Mouse (Mus musculus) cerebellum, postnatal 10 days (tissue): ENCODE data around the gene Rasgef1b.

Experiments
- DNase-seq, 2 experiments: peaks; one replicate each; pipeline ENCODE4 v3.0.0; 2021; ENCODE audit warnings: mixed read lengths in 2 of 2

Rasgef1b gene

GRCm38 (mm10) chr5:99541321-99541895 lies 187.5 kb downstream of the Rasgef1b start:
- DNase-seq, result peak; percentile 93 to 97

- DNase-seq, result peak; percentile 83 to 91
Measured at GRCm38 (mm10) chr5:99533416-99533815, 195.4 kb downstream of the Rasgef1b start.

- DNase-seq, result no peak
Measured at GRCm38 (mm10) chr5:99526797-99527201, 202.1 kb downstream of the Rasgef1b start.

- DNase-seq, result no peak
Measured at GRCm38 (mm10) chr5:99525649-99526048, 203.2 kb downstream of the Rasgef1b start.

DNA sequence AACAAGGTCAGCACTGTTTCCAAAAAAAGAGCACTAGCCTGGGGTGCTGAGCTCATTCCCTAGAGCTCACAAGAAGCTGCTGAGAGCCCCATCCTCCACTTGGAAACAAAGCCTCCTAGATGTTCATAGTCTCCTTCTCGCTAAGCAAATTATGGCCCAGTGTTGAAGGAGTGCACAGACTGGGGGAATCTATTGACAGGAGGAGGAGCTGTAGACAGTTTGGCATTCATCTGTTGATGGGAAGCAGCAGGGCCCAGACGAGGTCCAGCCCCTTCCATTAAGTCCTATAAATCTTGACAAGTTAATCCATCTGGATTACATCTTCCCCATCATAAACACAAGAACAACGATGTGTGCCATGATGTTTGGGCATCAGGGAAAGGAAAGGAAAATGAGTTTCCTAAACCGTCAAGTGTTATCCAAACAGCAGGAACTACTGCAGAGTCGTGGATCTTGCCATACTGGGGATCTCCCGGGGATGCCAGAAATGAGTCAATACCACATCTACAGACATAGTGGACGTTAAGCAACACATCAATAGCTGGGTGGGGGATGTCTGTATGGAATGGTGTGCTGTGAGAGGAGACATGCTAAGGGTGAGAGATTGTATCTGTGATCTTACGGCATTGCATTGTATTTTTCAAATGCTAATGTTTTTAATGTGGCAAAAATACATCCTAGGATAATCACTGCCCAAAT lies 206.1 kb downstream of the Rasgef1b start:
- DNase-seq, result no peak

DNA sequence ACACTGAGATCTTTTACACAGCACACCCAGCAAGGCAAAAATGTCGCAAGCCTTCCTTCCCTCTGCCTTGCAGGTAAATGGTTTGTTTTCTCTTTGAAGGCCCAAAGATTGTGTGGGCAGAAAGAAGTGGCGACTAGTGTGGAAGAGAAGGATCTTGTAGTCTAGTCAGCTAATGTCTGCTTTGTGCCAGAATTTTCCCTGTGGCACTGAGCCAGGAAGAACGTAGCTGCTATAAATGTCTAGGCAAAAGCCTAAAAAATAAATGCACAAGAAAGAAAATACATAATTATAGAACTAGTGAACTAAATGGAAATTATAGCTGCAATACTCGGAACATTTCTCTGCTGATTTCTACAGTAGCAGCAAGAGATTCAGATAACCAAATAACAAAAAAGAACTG lies 207.5 kb downstream of the Rasgef1b start:
- peak; percentile 47 to 51 for DNase-seq

DNA sequence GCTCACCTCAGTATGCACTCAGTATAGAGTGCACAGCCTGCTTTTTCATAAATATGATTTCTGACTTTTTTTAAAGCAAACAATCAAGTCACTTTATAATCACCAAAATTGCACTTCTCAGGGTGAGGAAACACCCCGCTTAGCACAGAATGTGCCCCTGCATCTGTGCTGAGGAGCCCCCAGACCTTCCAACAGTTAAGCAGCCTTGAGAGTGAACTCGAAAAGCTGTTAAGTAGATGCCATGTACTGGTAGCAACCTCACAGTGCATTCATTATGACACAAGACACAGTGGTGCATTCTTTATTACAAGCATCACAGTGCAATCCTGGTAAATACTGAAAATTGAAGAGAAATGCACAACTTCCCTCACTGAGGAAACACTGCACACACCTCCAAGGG lies 209.3 kb downstream of the Rasgef1b start:
- no peak for DNase-seq

DNA sequence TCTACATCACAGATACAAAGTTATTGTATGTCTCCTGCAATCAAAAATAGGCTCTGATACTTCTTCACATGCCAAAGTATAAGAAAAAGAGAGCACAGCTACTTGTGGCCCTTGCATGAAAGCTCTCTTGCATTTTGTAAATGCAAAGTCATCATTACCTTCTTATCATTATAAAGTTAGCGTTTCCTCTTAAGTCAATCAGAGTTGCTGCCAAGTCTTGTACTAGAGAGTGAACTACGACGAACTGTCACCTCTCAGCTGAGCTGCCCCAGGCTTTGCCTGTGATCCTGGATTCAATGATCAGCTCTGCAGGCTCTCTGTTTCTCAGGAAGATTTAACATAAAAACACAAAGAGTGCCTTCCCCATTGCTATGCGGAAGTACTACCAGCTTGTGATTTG lies 209.8 kb downstream of the Rasgef1b start:
- no peak for DNase-seq

DNA sequence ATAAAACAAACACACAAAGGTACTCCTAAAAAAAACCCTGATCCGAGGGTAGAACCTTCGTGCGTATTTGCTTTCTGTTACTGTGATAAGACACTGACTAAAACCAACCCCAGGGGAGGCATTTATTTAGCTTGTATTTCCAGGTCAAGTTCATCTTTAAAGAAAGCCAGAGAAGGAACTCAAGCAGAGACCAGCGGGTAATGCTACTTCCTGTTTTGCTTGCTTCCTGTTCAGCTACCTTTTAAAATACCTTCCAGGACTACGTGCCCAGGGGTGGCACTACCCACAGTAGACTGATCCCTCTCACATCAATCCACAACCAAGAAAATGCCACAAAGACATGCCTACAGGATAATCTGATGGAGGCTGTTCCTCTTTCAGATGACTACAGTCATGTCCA lies 212.7 kb downstream of the Rasgef1b start:
- no peak for DNase-seq

GRCm38 (mm10) chr5:99515764-99516163 lies 213.1 kb downstream of the Rasgef1b start:
- DNase-seq, result no peak

DNA sequence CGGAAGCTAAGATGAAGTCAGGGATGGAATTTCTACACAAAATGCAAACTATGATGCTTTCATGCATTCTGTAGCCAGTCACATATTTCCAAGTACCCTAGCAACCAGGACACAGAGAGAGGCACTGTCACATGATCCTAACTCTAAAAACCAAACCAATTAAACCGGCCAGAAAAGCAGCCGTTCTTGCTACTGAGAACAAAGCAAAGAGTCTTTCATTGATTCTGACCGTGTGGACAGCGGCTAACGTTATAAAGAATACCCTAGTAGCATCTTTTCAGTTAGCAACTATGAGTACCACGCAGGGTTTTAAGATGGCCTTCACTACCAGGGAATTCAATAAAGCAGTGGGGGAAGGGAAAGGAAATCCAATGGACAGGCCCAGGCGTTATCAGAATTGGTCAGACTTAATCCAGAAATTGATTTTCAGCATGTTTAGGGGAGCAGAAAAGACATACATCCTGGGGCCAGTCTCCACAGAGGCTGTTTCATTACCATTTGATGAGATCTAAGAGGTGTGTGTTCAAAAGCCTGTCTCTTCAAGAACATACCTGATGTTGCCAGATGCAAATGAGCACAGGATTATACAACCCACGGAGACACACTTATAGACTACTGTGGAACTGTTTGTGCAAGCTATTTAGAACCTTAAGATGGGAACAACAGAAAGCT lies 215.5 kb downstream of the Rasgef1b start:
- DNase-seq, result no peak

- no peak for DNase-seq
Measured at GRCm38 (mm10) chr5:99511081-99511480, 217.8 kb downstream of the Rasgef1b start.

- no peak for DNase-seq
Measured at GRCm38 (mm10) chr5:99506109-99506508, 222.8 kb downstream of the Rasgef1b start.

GRCm38 (mm10) chr5:99504349-99504830 lies 224.5 kb downstream of the Rasgef1b start:
- DNase-seq, result peak; percentile 90 to 92

DNA sequence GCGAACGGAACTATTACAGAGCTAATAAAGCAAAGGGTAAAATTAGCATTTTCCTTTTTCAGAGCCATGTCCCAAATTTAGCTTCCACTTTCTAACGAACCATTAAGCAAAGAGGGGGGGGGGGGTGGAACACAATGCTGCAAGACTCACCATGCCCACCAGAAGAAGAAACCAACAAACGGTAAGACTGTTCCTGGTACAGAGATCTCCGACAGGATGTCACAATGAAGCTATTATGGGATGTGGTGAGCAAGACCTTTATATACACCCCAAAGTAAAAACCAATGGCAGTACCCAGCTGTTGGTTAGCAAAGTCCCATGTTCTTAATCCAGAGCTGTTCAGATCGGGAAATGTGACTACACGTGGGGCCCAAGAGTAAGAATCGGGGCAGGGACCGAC lies 226.2 kb downstream of the Rasgef1b start:
- DNase-seq, result no peak

GRCm38 (mm10) chr5:99499404-99500089 lies 229.3 kb downstream of the Rasgef1b start:
- DNase-seq, result peak in 1 of 2 experiments; percentile 22

DNA sequence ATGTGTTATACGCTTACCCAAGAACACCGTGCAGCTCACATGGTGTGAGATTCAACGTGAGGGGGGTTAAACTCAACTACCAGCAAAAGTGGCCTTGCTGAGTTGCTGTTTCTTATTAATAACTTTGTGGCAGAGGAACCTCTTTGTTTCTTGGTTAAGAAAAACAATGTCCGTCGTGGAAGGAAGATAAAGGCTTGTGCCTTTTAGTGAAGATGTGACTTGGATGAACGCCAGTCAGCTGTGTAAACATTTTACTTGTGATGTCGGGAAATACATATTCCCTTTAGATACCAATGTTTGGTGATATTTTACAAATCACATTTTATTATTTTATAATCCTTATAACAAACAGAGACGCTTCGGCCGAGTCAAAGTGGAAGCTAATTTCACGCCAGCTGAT lies 231.0 kb downstream of the Rasgef1b start:
- no peak for DNase-seq

DNA sequence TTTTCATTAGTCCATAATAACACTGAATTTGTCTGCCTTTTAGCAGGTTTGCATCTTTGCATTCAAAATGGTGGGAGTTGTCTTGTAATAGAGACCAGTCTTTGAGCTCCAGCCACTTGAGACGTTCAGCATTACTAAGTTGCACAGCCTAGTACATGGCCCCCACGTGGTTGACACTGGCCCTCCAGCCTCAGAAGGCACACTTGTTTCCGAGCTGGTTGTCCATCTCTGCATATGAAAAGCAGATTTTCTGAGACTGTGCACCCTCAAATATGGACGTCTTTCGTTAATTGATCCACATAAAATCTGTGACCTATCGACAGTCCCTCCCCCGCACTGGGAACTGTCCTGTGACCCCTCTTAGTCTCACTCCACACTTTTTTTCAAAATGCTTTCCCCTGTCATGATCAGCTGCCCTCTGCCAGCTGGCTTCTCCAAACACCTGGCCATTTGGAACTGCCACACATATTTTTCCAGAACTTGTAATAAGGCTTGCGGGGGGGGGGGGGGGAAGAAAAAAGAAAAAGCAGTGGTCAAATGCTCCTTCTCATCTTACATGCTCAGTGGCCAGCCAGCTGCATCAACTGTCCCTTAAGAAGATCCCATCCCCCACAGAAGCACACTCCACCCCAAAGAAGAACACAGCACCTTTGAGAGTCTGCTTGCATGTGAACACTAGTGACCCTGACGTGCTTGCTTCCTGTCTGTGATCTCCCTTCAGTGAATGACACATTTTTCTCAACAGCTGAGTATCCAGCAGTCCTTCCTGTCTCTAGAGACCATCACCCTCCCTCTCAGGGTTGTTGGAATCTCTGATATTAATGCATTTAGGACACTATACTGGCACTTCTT lies 231.7 kb downstream of the Rasgef1b start:
- no peak for DNase-seq

- peak in 1 of 2 experiments; percentile 29 for DNase-seq
Measured at GRCm38 (mm10) chr5:99496157-99496453, 232.8 kb downstream of the Rasgef1b start.

DNA sequence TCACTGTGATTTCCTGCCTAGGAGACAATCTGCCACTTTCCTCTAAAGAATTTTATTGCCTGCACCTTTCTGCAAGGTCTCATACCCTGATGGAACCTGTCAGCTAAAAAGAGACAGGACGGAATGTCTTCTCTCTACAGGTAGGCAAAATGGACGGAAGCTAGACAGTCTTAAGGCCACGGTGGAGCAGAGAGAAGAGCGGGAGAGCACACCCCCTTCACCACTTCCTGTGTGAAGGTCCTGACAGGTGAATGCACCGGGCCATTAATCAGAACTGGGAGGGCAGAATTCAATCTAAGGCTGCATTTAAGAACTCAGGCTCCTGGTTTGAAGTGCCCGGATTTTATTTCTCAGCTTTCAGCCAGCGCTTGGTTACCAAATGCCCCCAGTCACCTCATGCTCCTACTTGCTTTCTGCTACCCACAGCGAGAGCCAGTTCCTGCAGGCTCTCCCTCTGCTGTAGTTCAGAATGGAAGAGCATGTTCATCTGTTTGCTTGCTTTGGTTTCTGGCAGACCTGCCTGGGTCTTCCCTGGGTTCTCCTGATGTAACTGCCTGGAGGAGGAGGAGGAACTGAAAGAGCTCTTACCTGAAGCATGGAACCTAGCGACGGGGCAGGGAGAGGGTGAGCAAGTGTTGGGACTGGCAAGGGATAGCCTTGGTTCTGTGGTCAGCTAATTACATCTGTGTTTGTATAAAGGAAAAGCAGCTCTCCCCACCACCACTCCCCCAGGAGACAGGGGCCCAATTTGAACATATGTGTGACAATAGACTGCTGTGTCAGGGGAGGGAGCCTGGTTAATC lies 233.3 kb downstream of the Rasgef1b start:
- peak in 1 of 2 experiments; percentile 40 for DNase-seq

GRCm38 (mm10) chr5:99493861-99494260 lies 235.0 kb downstream of the Rasgef1b start:
- no peak for DNase-seq

DNA sequence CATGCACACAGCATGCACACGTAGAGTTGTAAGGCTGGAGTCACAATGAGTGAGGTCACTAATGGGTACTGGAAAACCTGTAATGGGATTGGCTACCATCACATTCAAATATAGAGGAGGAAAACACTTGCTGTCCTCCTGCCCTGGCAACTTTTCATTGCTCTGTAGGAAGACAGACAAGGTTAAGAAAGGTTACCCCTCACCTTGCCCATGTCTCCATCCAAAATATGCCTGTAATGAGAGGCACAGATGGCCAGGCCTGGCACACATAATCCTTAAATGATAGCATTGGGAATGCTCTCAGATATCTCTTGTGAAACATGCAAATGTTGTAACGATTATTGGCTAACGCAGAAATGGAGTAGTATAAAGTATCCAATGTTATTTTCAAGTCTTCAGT lies 235.8 kb downstream of the Rasgef1b start:
- peak; percentile 49 to 59 for DNase-seq
